8 mouse cellular contexts compared by ENCODE assay signal in genomic region chr7:19093537-19094385, GRCm38 (mm10). TPM values are rescaled to one million over a fixed set of nuclear protein-coding genes. Genes with fewer than 3 reads are reported as not detected.
A peak's percentile ranks its signal among the peaks of the same experiment; 100 is the strongest.
DNase-seq lines count a peak whose midpoint lies in the region; ATAC-seq and TF ChIP-seq lines count a peak whose summit lies in the region.

No protein-coding gene starts in this region.

- H3K9ac ChIP-seq in heart, embryonic 14.5 days (ENCODE audit: low read length): peak overlapping the region; percentile 96
- peak overlapping the region; percentile 59 for H3K9ac ChIP-seq in liver, embryonic 14.5 days (replicated peaks)
- peak overlapping the region; percentile 78 for H3K9ac ChIP-seq in neural tube, embryonic 12.5 days
- H3K9ac ChIP-seq in stomach, postnatal 0 days (ENCODE audit: low read length): peak overlapping the region; percentile 82

- under 1% methylated on average over 45 of the region's 45 CpGs for WGBS in forebrain, embryonic 10.5 days
- under 1% methylated on average over 45 of the region's 45 CpGs for WGBS in heart, embryonic 14.5 days
- WGBS in liver, embryonic 14.5 days (ENCODE audit: insufficient replicate concordance): 1% methylated on average over 45 of the region's 45 CpGs
- WGBS in neural tube, embryonic 12.5 days: under 1% methylated on average over 45 of the region's 45 CpGs
- under 1% methylated on average over 45 of the region's 45 CpGs for WGBS in stomach, postnatal 0 days

- peak; percentile 99 for DNase-seq in forebrain, embryonic 10.5 days (ENCODE audit: extremely low spot score, low spot score)
- DNase-seq in kidney, postnatal 10 days: peak; percentile 99
- DNase-seq in liver, embryonic 14.5 days (ENCODE audit: low read depth in 3 of 3, low spot score in 3 of 3): peak; percentile 82 to 88 (median 83)
- DNase-seq in stomach, postnatal 0 days (ENCODE audit: low spot score): peak; percentile 95

- peak; percentile 20; the same call in 1 of the 2 replicates for TF ChIP-seq EP300 in liver, embryonic 14.5 days (IDR thresholded peaks at IDR 0.05; ENCODE audit: low read depth)
- peak; percentile 85 for TF ChIP-seq EP300 in stomach, postnatal 0 days (optimal IDR thresholded peaks at IDR 0.05)

- H3K4me1 ChIP-seq in bone marrow macrophage, adult 2 months (ENCODE audit: control insufficient read depth, insufficient read depth, low read length): no peaks in the 10 kb centered on the region
- H3K4me1 ChIP-seq in forebrain, embryonic 10.5 days: peaks cover 71% of the 10 kb centered on the region
- peaks cover 30 to 45% of the 10 kb centered on the region in 2 experiments for H3K4me1 ChIP-seq in heart, embryonic 14.5 days (ENCODE audit: control insufficient read depth in 2 of 2, insufficient read depth in 2 of 2, low read length in 2 of 2)
- peaks cover 0 to 13% of the 10 kb centered on the region in 2 experiments; a peak in 3 of 4 replicates for H3K4me1 ChIP-seq in liver, embryonic 14.5 days (replicated peaks; ENCODE audit: control insufficient read depth in 2 of 2, insufficient read depth in 2 of 2, low read length in 1 of 2)
- peaks cover 59% of the 10 kb centered on the region for H3K4me1 ChIP-seq in neural tube, embryonic 12.5 days
- peaks cover 7% of the 10 kb centered on the region; the same call in 1 of the 2 replicates for H3K4me1 ChIP-seq in stomach, postnatal 0 days (replicated peaks; ENCODE audit: control insufficient read depth, insufficient read depth)

- H3K4me3 ChIP-seq in bone marrow macrophage, adult 2 months (ENCODE audit: insufficient read depth, low read length): peak overlapping the region; percentile 61
- H3K4me3 ChIP-seq in forebrain, embryonic 10.5 days: peak overlapping the region; percentile 87
- peak overlapping the region; percentile 79 to 89 for H3K4me3 ChIP-seq in heart, embryonic 14.5 days (ENCODE audit: control insufficient read depth in 1 of 2, insufficient read depth in 1 of 2, low read depth in 1 of 2, low read length in 2 of 2)
- H3K4me3 ChIP-seq in liver, embryonic 14.5 days (ENCODE audit: insufficient read depth in 1 of 2, low read depth in 2 of 2, low read length in 2 of 2): peak overlapping the region; percentile 64 to 68
- peak overlapping the region; percentile 66 for H3K4me3 ChIP-seq in neural tube, embryonic 12.5 days
- peak overlapping the region; percentile 70 for H3K4me3 ChIP-seq in stomach, postnatal 0 days (ENCODE audit: low read depth, low read length)

- H3K4me2 ChIP-seq in heart, embryonic 14.5 days (ENCODE audit: low read length): peak overlapping the region; percentile 87
- H3K4me2 ChIP-seq in liver, embryonic 14.5 days (ENCODE audit: low read depth): peak overlapping the region; percentile 95
- H3K4me2 ChIP-seq in neural tube, embryonic 12.5 days (replicated peaks): peak overlapping the region; percentile 98
- peak overlapping the region; percentile 83 for H3K4me2 ChIP-seq in stomach, postnatal 0 days (replicated peaks; ENCODE audit: low read depth)

- peak; percentile 85 for ATAC-seq in CD4-positive, CD25-positive, alpha-beta regulatory T cell, adult 4 months
- ATAC-seq in heart, embryonic 14.5 days (ENCODE audit: insufficient number of reproducible peaks, insufficient read depth, low FRiP score, low read depth): peak; percentile 78
- ATAC-seq in liver, embryonic 14.5 days (ENCODE audit: insufficient read depth): peak; percentile 80
- ATAC-seq in neural tube, embryonic 12.5 days (ENCODE audit: low FRiP score, low read depth): peak; percentile 83
- peak; percentile 86 for ATAC-seq in stomach, postnatal 0 days (ENCODE audit: low FRiP score, low TSS enrichment)

- H3K27ac ChIP-seq in bone marrow macrophage, adult 2 months (ENCODE audit: insufficient read depth, low read depth, low read length): no peak overlapping the region
- H3K27ac ChIP-seq in forebrain, embryonic 10.5 days: peak overlapping the region; percentile 97
- peak overlapping the region; percentile 99 to 100 for H3K27ac ChIP-seq in heart, embryonic 14.5 days (replicated peaks in 1 of 2; ENCODE audit: control insufficient read depth in 1 of 2, insufficient read depth in 1 of 2, low read depth in 2 of 2, low read length in 2 of 2)
- peak overlapping the region; percentile 50 for H3K27ac ChIP-seq in liver, embryonic 14.5 days
- peak overlapping the region; percentile 54 for H3K27ac ChIP-seq in neural tube, embryonic 12.5 days
- H3K27ac ChIP-seq in stomach, postnatal 0 days (replicated peaks): peak overlapping the region; percentile 97

- no peaks in the 10 kb centered on the region for H3K9me3 ChIP-seq in forebrain, embryonic 10.5 days
- no peaks in the 10 kb centered on the region for H3K9me3 ChIP-seq in heart, embryonic 14.5 days (ENCODE audit: control insufficient read depth, low read length)
- no peaks in the 10 kb centered on the region for H3K9me3 ChIP-seq in liver, embryonic 14.5 days (ENCODE audit: control insufficient read depth, low read length)
- no peaks in the 10 kb centered on the region for H3K9me3 ChIP-seq in neural tube, embryonic 12.5 days
- no peaks in the 10 kb centered on the region for H3K9me3 ChIP-seq in stomach, postnatal 0 days (ENCODE audit: control insufficient read depth, low read length)

- TF ChIP-seq CTCF in bone marrow macrophage, adult 2 months (IDR thresholded peaks at IDR 0.05; ENCODE audit: low read depth, low read length): no peak
- TF ChIP-seq CTCF in liver, embryonic 14.5 days (IDR thresholded peaks at IDR 0.05; ENCODE audit: low read depth): no peak
- TF ChIP-seq CTCF in stomach, postnatal 0 days (IDR thresholded peaks at IDR 0.05; ENCODE audit: low read depth): no peak

- H3K27me3 ChIP-seq in forebrain, embryonic 10.5 days (ENCODE audit: poor library complexity, severe bottlenecking): peaks cover 28% of the 10 kb centered on the region
- H3K27me3 ChIP-seq in heart, embryonic 14.5 days (ENCODE audit: control insufficient read depth, insufficient read depth, low read length): no peaks in the 10 kb centered on the region
- H3K27me3 ChIP-seq in liver, embryonic 14.5 days (ENCODE audit: control insufficient read depth, insufficient read depth, low read length): peaks cover 49% of the 10 kb centered on the region
- peaks cover 16% of the 10 kb centered on the region for H3K27me3 ChIP-seq in neural tube, embryonic 12.5 days (replicated peaks)
- no peaks in the 10 kb centered on the region for H3K27me3 ChIP-seq in stomach, postnatal 0 days (ENCODE audit: control insufficient read depth, insufficient read depth, low read length)

- TF ChIP-seq POLR2A in bone marrow macrophage, adult 2 months (IDR thresholded peaks at IDR 0.05; ENCODE audit: borderline replicate concordance, low read depth, low read length): no peak

- peaks cover 50% of the 10 kb centered on the region for H3K36me3 ChIP-seq in forebrain, embryonic 10.5 days (replicated peaks)
- peaks cover 50% of the 10 kb centered on the region for H3K36me3 ChIP-seq in heart, embryonic 14.5 days (ENCODE audit: control insufficient read depth, insufficient read depth, low read length)
- H3K36me3 ChIP-seq in liver, embryonic 14.5 days (replicated peaks; ENCODE audit: control insufficient read depth, insufficient read depth, low read depth): no peaks in the 10 kb centered on the region
- peaks cover 32% of the 10 kb centered on the region for H3K36me3 ChIP-seq in neural tube, embryonic 12.5 days
- H3K36me3 ChIP-seq in stomach, postnatal 0 days (ENCODE audit: control insufficient read depth, insufficient read depth, low read length): peaks cover 14% of the 10 kb centered on the region; the same call in 1 of the 2 replicates

RNA-seq across cellular contexts. Expression of gene Six5, which starts 0.6 kb away (rescaled TPM):
- under 1 TPM; 0.46 to 0.83 TPM for polyA plus RNA-seq in CD4-positive, CD25-positive, alpha-beta regulatory T cell, adult 4 months (2017; shearing (Covaris generic))
- 0.36 and 0.44 TPM in 2 replicates for polyA plus RNA-seq in bone marrow macrophage, adult 2 months (2012; ENCODE audit: insufficient read depth, insufficient read length, missing spikeins)
- polyA plus RNA-seq in forebrain, embryonic 10.5 days (2016; fragmentation: Nextera tagmentation; extraction: Ambion mirVana): 6.7 and 7.4 TPM in 2 replicates
- 7.3 and 8.3 TPM in 2 replicates for polyA plus RNA-seq in heart, embryonic 14.5 days (2014; fragmentation: Nextera tagmentation; extraction: Ambion mirVana)
- polyA plus RNA-seq in liver, embryonic 14.5 days (2012; rRNA removed): 3.3 and 4.3 TPM in 2 replicates
- polyA plus RNA-seq in liver, embryonic 14.5 days (2014; fragmentation: Nextera tagmentation; extraction: Ambion mirVana): 0.60 and 1.3 TPM in 2 replicates
- polyA plus RNA-seq in neural tube, embryonic 12.5 days (2016; fragmentation: Nextera tagmentation; extraction: Ambion mirVana): 4.5 and 5.2 TPM in 2 replicates
- polyA plus RNA-seq in stomach, postnatal 0 days (2015; fragmentation: Nextera tagmentation; extraction: Ambion mirVana): 6.1 and 7.7 TPM in 2 replicates

RNA-seq across cellular contexts. Expression of gene Dmpk, which starts 10.1 kb away (rescaled TPM):
- polyA plus RNA-seq in CD4-positive, CD25-positive, alpha-beta regulatory T cell, adult 4 months (2017; shearing (Covaris generic)): under 1 TPM in 1 of 2 experiments, not detected in 1; 0.44 TPM
- polyA plus RNA-seq in bone marrow macrophage, adult 2 months (2012; ENCODE audit: insufficient read depth, insufficient read length, missing spikeins): 2.9 and 4.2 TPM in 2 replicates
- 8.3 and 9.1 TPM in 2 replicates for polyA plus RNA-seq in forebrain, embryonic 10.5 days (2016; fragmentation: Nextera tagmentation; extraction: Ambion mirVana)
- 31.1 and 36.0 TPM in 2 replicates for polyA plus RNA-seq in heart, embryonic 14.5 days (2014; fragmentation: Nextera tagmentation; extraction: Ambion mirVana)
- polyA plus RNA-seq in liver, embryonic 14.5 days (2012; rRNA removed): 17.9 and 20.7 TPM in 2 replicates
- polyA plus RNA-seq in liver, embryonic 14.5 days (2014; fragmentation: Nextera tagmentation; extraction: Ambion mirVana): 8.3 and 10.6 TPM in 2 replicates
- polyA plus RNA-seq in neural tube, embryonic 12.5 days (2016; fragmentation: Nextera tagmentation; extraction: Ambion mirVana): 13.7 and 18.2 TPM in 2 replicates
- 91.3 and 103 TPM in 2 replicates for polyA plus RNA-seq in stomach, postnatal 0 days (2015; fragmentation: Nextera tagmentation; extraction: Ambion mirVana)

RNA-seq across cellular contexts. Expression of gene Dmwd, which starts 17.7 kb away (rescaled TPM):
- not detected for polyA plus RNA-seq in CD4-positive, CD25-positive, alpha-beta regulatory T cell, adult 4 months (2017; shearing (Covaris generic))
- 1.7 and 2.6 TPM in 2 replicates for polyA plus RNA-seq in bone marrow macrophage, adult 2 months (2012; ENCODE audit: insufficient read depth, insufficient read length, missing spikeins)
- polyA plus RNA-seq in forebrain, embryonic 10.5 days (2016; fragmentation: Nextera tagmentation; extraction: Ambion mirVana): 14.4 and 16.3 TPM in 2 replicates
- polyA plus RNA-seq in heart, embryonic 14.5 days (2014; fragmentation: Nextera tagmentation; extraction: Ambion mirVana): 19.6 and 20.4 TPM in 2 replicates
- polyA plus RNA-seq in liver, embryonic 14.5 days (2012; rRNA removed): 18.1 and 20.2 TPM in 2 replicates
- 3.5 and 3.7 TPM in 2 replicates for polyA plus RNA-seq in liver, embryonic 14.5 days (2014; fragmentation: Nextera tagmentation; extraction: Ambion mirVana)
- 29.6 and 30.7 TPM in 2 replicates for polyA plus RNA-seq in neural tube, embryonic 12.5 days (2016; fragmentation: Nextera tagmentation; extraction: Ambion mirVana)
- 4.5 and 7.0 TPM in 2 replicates for polyA plus RNA-seq in stomach, postnatal 0 days (2015; fragmentation: Nextera tagmentation; extraction: Ambion mirVana)

RNA-seq across cellular contexts. Expression of gene Gm4969, which starts 24.4 kb away (rescaled TPM):
- not detected for polyA plus RNA-seq in CD4-positive, CD25-positive, alpha-beta regulatory T cell, adult 4 months (2017; shearing (Covaris generic))
- polyA plus RNA-seq in bone marrow macrophage, adult 2 months (2012; ENCODE audit: insufficient read depth, insufficient read length, missing spikeins): not detected in 2 replicates
- 0.81 and 1.1 TPM in 2 replicates for polyA plus RNA-seq in forebrain, embryonic 10.5 days (2016; fragmentation: Nextera tagmentation; extraction: Ambion mirVana)
- 1.2 TPM in 2 replicates for polyA plus RNA-seq in heart, embryonic 14.5 days (2014; fragmentation: Nextera tagmentation; extraction: Ambion mirVana)
- polyA plus RNA-seq in liver, embryonic 14.5 days (2012; rRNA removed): 0.14 and 0.25 TPM in 2 replicates
- polyA plus RNA-seq in liver, embryonic 14.5 days (2014; fragmentation: Nextera tagmentation; extraction: Ambion mirVana): 0.16 and 0.22 TPM in 2 replicates
- polyA plus RNA-seq in neural tube, embryonic 12.5 days (2016; fragmentation: Nextera tagmentation; extraction: Ambion mirVana): 1.0 and 1.1 TPM in 2 replicates
- polyA plus RNA-seq in stomach, postnatal 0 days (2015; fragmentation: Nextera tagmentation; extraction: Ambion mirVana): 0.72 and 0.76 TPM in 2 replicates

RNA-seq across cellular contexts. Expression of gene Fbxo46, which starts 25.9 kb away (rescaled TPM):
- polyA plus RNA-seq in CD4-positive, CD25-positive, alpha-beta regulatory T cell, adult 4 months (2017; shearing (Covaris generic)): 10 to 100 TPM; 23.1 to 29.0 TPM
- polyA plus RNA-seq in bone marrow macrophage, adult 2 months (2012; ENCODE audit: insufficient read depth, insufficient read length, missing spikeins): 7.1 and 8.2 TPM in 2 replicates
- polyA plus RNA-seq in forebrain, embryonic 10.5 days (2016; fragmentation: Nextera tagmentation; extraction: Ambion mirVana): 17.8 and 18.4 TPM in 2 replicates
- polyA plus RNA-seq in heart, embryonic 14.5 days (2014; fragmentation: Nextera tagmentation; extraction: Ambion mirVana): 5.5 and 5.6 TPM in 2 replicates
- polyA plus RNA-seq in liver, embryonic 14.5 days (2012; rRNA removed): 2.0 and 2.6 TPM in 2 replicates
- polyA plus RNA-seq in liver, embryonic 14.5 days (2014; fragmentation: Nextera tagmentation; extraction: Ambion mirVana): 2.6 and 3.0 TPM in 2 replicates
- polyA plus RNA-seq in neural tube, embryonic 12.5 days (2016; fragmentation: Nextera tagmentation; extraction: Ambion mirVana): 18.3 and 19.9 TPM in 2 replicates
- 6.5 and 6.7 TPM in 2 replicates for polyA plus RNA-seq in stomach, postnatal 0 days (2015; fragmentation: Nextera tagmentation; extraction: Ambion mirVana)
